Mouse (Mus musculus) heart, embryonic 11.5 days (tissue): ENCODE results near the gene Glmn. TPM values are rescaled to one million over a fixed set of nuclear protein-coding genes. Genes with fewer than 3 reads are reported as not detected.

Experiments
- ATAC-seq: fragments of 200-750 bp; cut with Nextera tagmentation; replicated peaks from 2 replicates; pipeline ENCODE4 v1.8.0; 2017; ENCODE audit warnings: moderate library complexity; ENCODE audit not compliant: insufficient number of reproducible peaks, low FRiP score, low TSS enrichment
- H3K27ac ChIP-seq: fragments of 300-500 bp; sonication (generic); 2 replicates; pipeline ENCODE4 v1.5.1; 2014; ENCODE audit warnings: mild to moderate bottlenecking, low read depth, low read length
- H3K27me3 ChIP-seq: fragments of 300-500 bp; sonication (generic); 2 replicates; pipeline ENCODE4 v1.6.1; 2014; ENCODE audit warnings: mild to moderate bottlenecking, low read length, mixed read lengths; ENCODE audit not compliant: control insufficient read depth, insufficient read depth
- H3K36me3 ChIP-seq: fragments of 300-500 bp; sonication (generic); 2 replicates; pipeline ENCODE4 v1.6.1; 2014; ENCODE audit warnings: mild to moderate bottlenecking, low read length, moderate library complexity, mixed read lengths; ENCODE audit not compliant: control insufficient read depth, insufficient read depth
- H3K4me1 ChIP-seq: fragments of 300-500 bp; sonication (generic); 2 replicates; pipeline ENCODE4 v1.6.1; 2014; ENCODE audit warnings: low read length; ENCODE audit not compliant: control insufficient read depth, insufficient read depth
- H3K4me2 ChIP-seq: fragments of 300-500 bp; sonication (generic); 2 replicates; pipeline ENCODE4 v1.6.1; 2014; ENCODE audit warnings: mild to moderate bottlenecking, moderate library complexity
- H3K4me3 ChIP-seq: fragments of 300-500 bp; sonication (generic); 2 replicates; pipeline ENCODE4 v1.5.1; 2014; ENCODE audit warnings: low read depth, low read length
- H3K9ac ChIP-seq: fragments of 300-500 bp; sonication (generic); 2 replicates; pipeline ENCODE4 v1.6.1; 2014; ENCODE audit warnings: mild to moderate bottlenecking, low read depth, low read length, moderate library complexity
- H3K9me3 ChIP-seq: fragments of 300-500 bp; sonication (generic); replicated peaks from 2 replicates; pipeline ENCODE4 v1.6.1; 2016; ENCODE audit warnings: low read length; ENCODE audit not compliant: control insufficient read depth
- WGBS: fragments of 180-500 bp; shearing (Covaris S2); extraction: QIAGEN DNeasy Blood & Tissue Kit; methylation state at CpG from one replicate; pipeline ENCODE4 v1.1.7; 2014; ENCODE audit not compliant: insufficient replicate concordance; 5-methylcytosine and 5-hydroxymethylcytosine counted together
- polyA plus RNA-seq: library from polyadenylated mRNA; unstranded; fragments of >200 nt; fragmentation: Nextera tagmentation; extraction: Ambion mirVana; gene quantifications from 2 replicates; pipeline ENCODE4 v1.2.1, GENCODE M21; 2014

Glmn gene
- polyA plus RNA-seq, 1 experiment from 2014 or later: 29.7 TPM

GRCm38 (mm10) chr5:107611224-107611623, 13.5 kb upstream of the Glmn start:
- Histone ChIP-seq H3K4me2 (no peak overlapping the region), H3K36me3 (no peaks in the 10 kb centered on the region; the same call in 1 of the 2 replicates), H3K9ac (no peak overlapping the region), H3K27ac (no peak overlapping the region), H3K4me3 (no peak overlapping the region), H3K4me1 (no peaks in the 10 kb centered on the region), H3K27me3 (no peaks in the 10 kb centered on the region), H3K9me3 (no peaks in the 10 kb centered on the region)
- 1% methylated on average over 2 of the region's 2 CpGs for WGBS
- no peak for ATAC-seq

GRCm38 (mm10) chr5:107598380-107598779, 692 bp upstream of the Glmn start:
- WGBS: 25% methylated on average over 4 of the region's 4 CpGs
- H3K27ac ChIP-seq: no peak overlapping the region
- peak overlapping the region; percentile 50 for H3K4me3 ChIP-seq
- H3K27me3 ChIP-seq: no peaks in the 10 kb centered on the region
- peaks cover 7% of the 10 kb centered on the region for H3K36me3 ChIP-seq
- H3K9ac ChIP-seq: no peak overlapping the region
- no peaks in the 10 kb centered on the region for H3K4me1 ChIP-seq
- peak overlapping the region; percentile 80 for H3K4me2 ChIP-seq
- no peaks in the 10 kb centered on the region for H3K9me3 ChIP-seq
- no peak for ATAC-seq

- H3K36me3 ChIP-seq: peaks cover 21% of the 10 kb centered on the region
- no peak for ATAC-seq
- no peaks in the 10 kb centered on the region for H3K4me1 ChIP-seq
- no peaks in the 10 kb centered on the region for H3K9me3 ChIP-seq
- H3K4me3 ChIP-seq: no peak overlapping the region
- H3K27me3 ChIP-seq: no peaks in the 10 kb centered on the region
- H3K27ac ChIP-seq: no peak overlapping the region
- no peak overlapping the region for H3K9ac ChIP-seq
- H3K4me2 ChIP-seq: no peak overlapping the region
- 97% methylated on average over 9 of the region's 9 CpGs for WGBS
Measured at GRCm38 (mm10) chr5:107569148-107569547, 28.5 kb downstream of the Glmn start.

- Histone ChIP-seq H3K4me3 (no peak overlapping the region), H3K4me1 (no peaks in the 10 kb centered on the region), H3K36me3 (peaks cover 7% of the 10 kb centered on the region; the same call in 1 of the 2 replicates), H3K9ac (no peak overlapping the region), H3K27ac (no peak overlapping the region), H3K4me2 (no peak overlapping the region), H3K27me3 (no peaks in the 10 kb centered on the region), H3K9me3 (no peaks in the 10 kb centered on the region)
- 73% methylated on average over 3 of the region's 3 CpGs for WGBS
- ATAC-seq: no peak
Measured at GRCm38 (mm10) chr5:107556969-107557368, 40.7 kb downstream of the Glmn start.

- no peak for ATAC-seq
- Histone ChIP-seq H3K9me3 (no peaks in the 10 kb centered on the region), H3K27me3 (no peaks in the 10 kb centered on the region), H3K4me2 (no peak overlapping the region), H3K4me3 (no peak overlapping the region), H3K36me3 (peaks cover 2% of the 10 kb centered on the region; the same call in 1 of the 2 replicates), H3K27ac (no peak overlapping the region), H3K9ac (no peak overlapping the region), H3K4me1 (no peaks in the 10 kb centered on the region)
- 70% methylated on average over 5 of the region's 5 CpGs for WGBS
Measured at GRCm38 (mm10) chr5:107554336-107554735, 43.4 kb downstream of the Glmn start.

GRCm38 (mm10) chr5:107548444-107548843, 49.2 kb downstream of the Glmn start:
- ATAC-seq: no peak
- Histone ChIP-seq H3K27ac (no peak overlapping the region), H3K27me3 (no peaks in the 10 kb centered on the region), H3K9me3 (no peaks in the 10 kb centered on the region), H3K9ac (no peak overlapping the region), H3K36me3 (peaks cover 4% of the 10 kb centered on the region; the same call in 1 of the 2 replicates), H3K4me2 (no peak overlapping the region), H3K4me1 (no peaks in the 10 kb centered on the region), H3K4me3 (no peak overlapping the region)
- 89% methylated on average over 3 of the region's 3 CpGs for WGBS

GRCm38 (mm10) chr5:107547955-107548354, 49.7 kb downstream of the Glmn start:
- no peak overlapping the region for H3K4me3 ChIP-seq
- no peak for ATAC-seq
- H3K9ac ChIP-seq: no peak overlapping the region
- peaks cover 4% of the 10 kb centered on the region; the same call in 1 of the 2 replicates for H3K36me3 ChIP-seq
- H3K4me2 ChIP-seq: no peak overlapping the region
- no peaks in the 10 kb centered on the region for H3K9me3 ChIP-seq
- WGBS: 72% methylated on average over 3 of the region's 3 CpGs
- H3K27ac ChIP-seq: no peak overlapping the region
- no peaks in the 10 kb centered on the region for H3K4me1 ChIP-seq
- no peaks in the 10 kb centered on the region for H3K27me3 ChIP-seq

- no peak for ATAC-seq
- Histone ChIP-seq H3K4me2 (no peak overlapping the region), H3K27me3 (no peaks in the 10 kb centered on the region), H3K36me3 (peaks cover 4% of the 10 kb centered on the region; the same call in 1 of the 2 replicates), H3K4me1 (no peaks in the 10 kb centered on the region), H3K27ac (no peak overlapping the region), H3K9ac (no peak overlapping the region), H3K4me3 (no peak overlapping the region), H3K9me3 (no peaks in the 10 kb centered on the region)
- WGBS: 80% methylated on average over 4 of the region's 4 CpGs
Measured at GRCm38 (mm10) chr5:107545927-107546326, 51.8 kb downstream of the Glmn start.

- H3K4me3 ChIP-seq: no peak overlapping the region
- no peaks in the 10 kb centered on the region for H3K27me3 ChIP-seq
- WGBS: 51% methylated on average over 7 of the region's 7 CpGs
- H3K9me3 ChIP-seq: no peaks in the 10 kb centered on the region
- ATAC-seq: no peak
- H3K27ac ChIP-seq: no peak overlapping the region
- no peak overlapping the region for H3K9ac ChIP-seq
- H3K4me1 ChIP-seq: no peaks in the 10 kb centered on the region
- no peak overlapping the region for H3K4me2 ChIP-seq
- no peaks in the 10 kb centered on the region for H3K36me3 ChIP-seq
Measured at GRCm38 (mm10) chr5:107541696-107542095, 56.0 kb downstream of the Glmn start.
